Mouse (Mus musculus) cerebellum, postnatal 25 days (tissue): ENCODE measurements at regions not wholly inside any gene's neighbourhood (a gene's known extent, or its start where the extent isn't known, plus 50 kb on each side); places are given as distances from the start of the nearest gene placed in this dataset.
A peak's percentile ranks its signal among the peaks of the same experiment; 100 is the strongest.

Source experiments
- DNase-seq, 2 experiments: peaks; one replicate each; pipeline ENCODE4 v3.0.0; 2021; ENCODE audit warnings: mixed read lengths in 2 of 2

GRCm38 (mm10) chr14:103929155-103929729 is 85.0 kb upstream of the Ednrb start:
- no peak for DNase-seq

DNA sequence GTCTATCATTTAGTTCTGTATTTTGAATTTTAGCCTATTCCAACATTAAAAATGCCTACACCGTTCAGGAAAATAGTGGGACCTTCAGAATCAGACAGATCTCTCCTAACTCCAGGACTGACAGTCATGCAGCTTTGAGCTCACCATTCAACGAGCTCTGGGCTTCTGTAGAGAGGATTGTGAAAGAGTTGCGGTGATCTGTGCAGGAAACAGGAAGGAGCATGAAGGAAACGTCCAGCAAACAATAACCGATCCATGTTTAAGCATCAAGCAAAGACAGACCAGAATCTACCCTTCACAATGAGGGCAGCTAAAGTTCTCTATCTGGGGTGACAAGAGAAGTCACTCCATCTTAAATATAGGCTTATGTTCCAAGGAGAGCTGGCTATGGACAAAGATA is 76.0 kb upstream of the Ednrb start:
- no peak for DNase-seq

- DNase-seq, result no peak
These were observed 75.2 kb upstream of the Ednrb start for GRCm38 (mm10) chr14:103919380-103919779.

DNA sequence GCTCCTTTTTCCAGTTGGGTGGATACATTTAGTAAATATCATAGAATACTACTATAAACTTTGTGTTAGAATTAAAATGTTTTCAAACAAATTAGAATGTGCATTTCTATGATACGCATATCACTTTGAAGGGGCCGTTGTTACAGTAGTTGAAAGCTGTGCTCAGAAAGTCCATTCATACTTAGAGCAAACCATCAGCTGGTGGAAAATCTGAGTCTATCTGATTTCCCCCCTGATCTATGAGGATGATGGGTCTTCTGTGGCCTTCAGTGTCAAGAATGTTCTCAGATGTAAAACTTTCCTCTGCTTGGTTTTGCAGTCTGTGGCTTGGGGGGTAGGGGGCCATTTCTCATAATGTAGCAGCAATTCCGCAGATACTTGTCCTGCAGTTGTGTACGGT is 69.3 kb upstream of the Ednrb start:
- DNase-seq, result no peak

- no peak for DNase-seq
These were observed 67.5 kb upstream of the Ednrb start for GRCm38 (mm10) chr14:103911707-103912106.

GRCm38 (mm10) chr14:103911280-103911679 is 67.1 kb upstream of the Ednrb start:
- DNase-seq, result no peak

GRCm38 (mm10) chr14:103906417-103907070 is 62.3 kb upstream of the Ednrb start:
- no peak for DNase-seq

- no peak for DNase-seq
These were observed 56.6 kb upstream of the Ednrb start for GRCm38 (mm10) chr14:103900817-103901216.

DNA sequence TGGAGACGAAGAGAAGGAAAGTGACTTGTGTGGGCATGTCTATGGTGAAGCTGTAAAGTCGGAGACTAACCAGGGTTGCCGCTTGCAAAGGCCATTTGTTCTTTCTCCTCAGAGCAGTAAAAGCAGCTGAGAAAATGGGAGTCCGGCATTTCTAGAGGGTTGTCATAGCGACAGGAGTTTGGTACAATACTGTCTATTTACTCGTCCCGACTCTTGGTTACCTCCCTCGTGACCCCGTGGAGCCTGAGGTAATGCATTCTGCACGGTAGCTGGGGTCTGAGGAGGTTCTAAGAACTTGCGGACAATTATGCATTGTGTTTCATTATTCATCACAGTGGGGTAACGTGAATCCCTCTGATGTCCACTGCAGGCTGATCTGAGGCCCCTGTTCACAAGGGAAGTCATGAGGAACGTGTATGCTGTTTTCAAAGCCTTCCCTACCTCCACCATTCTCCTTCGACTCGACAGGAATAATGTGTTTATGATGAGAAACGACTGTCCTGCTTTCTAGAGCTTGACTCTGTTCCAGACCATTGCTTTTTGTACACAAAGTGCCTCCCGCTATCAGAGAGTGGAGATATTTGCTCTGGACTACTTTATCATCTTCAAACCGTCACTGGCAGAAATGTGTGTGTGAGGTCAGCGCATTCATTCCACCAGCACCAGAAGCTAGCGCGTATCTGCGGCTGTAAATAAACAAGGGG is 55.1 kb upstream of the Ednrb start:
- peak; percentile 20 to 28 for DNase-seq

DNA sequence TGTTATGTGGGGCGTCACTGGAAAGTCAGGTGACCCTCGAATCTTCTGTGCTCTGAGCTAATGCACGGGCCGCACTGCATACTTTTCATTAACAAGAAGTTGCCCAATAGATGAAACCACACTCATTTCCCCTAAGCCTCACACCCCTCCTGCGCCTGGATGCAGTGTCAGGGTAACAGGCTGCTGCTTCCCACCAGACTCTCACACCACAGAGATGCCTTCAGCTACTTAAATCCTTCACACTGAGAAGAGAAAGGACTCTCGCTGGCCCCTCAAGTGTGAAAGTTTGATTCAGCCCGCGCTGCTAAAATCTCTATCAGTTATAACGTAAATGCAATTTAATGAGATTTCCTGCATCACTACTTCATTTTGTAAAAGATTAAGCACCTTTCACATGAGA is 54.5 kb upstream of the Ednrb start:
- peak; percentile 5 to 7 for DNase-seq

GRCm38 (mm10) chr14:103895261-103895660 is 51.1 kb upstream of the Ednrb start:
- DNase-seq, result no peak
